Mouse (Mus musculus): ENCODE measurements around the gene Tnc.
"Not testable (repeated sequence)": the region's sequence is repeated elsewhere in the genome, so short reads cannot be mapped to it uniquely, and the experiment has no call there.

The Tnc gene

GRCm38 (mm10) chr4:63969891-63970290 is 76.9 kb downstream of the Tnc start:
- no peak for DNase-seq (ENCODE audit: extremely low spot score)

GRCm38 (mm10) chr4:63963410-63963809 is 83.4 kb downstream of the Tnc start:
- DNase-seq (ENCODE audit: extremely low spot score) = no peak

DNA sequence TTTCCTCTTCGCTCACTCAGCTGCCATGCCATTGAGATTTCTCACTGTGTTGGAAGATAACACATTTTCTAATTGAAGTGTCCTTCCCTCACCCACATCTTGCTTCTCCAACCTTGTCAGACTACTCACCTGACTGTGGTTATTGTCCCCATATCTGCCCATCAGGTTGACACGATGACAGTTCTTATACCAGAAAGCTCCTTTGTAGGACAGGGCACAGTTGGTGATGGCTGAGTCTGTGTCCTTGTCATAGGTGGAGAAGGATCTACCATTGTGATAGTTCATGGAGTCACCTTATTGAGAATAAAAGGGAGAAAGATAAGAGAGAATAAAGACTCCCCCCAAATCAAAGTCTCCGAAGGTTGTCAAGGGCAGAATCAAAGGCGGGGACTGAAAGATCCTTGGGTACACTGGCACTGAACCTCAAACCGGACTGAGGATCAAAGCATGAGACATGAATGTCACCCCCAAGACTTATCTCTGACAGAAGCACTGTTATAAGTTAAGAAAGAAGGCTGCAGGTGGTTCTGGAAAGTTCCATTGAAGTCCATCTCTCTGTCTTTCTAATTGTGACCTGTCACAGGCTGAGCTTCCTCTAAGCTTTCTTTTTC is 84.9 kb downstream of the Tnc start:
- no peak for DNase-seq (ENCODE audit: extremely low spot score)

DNA sequence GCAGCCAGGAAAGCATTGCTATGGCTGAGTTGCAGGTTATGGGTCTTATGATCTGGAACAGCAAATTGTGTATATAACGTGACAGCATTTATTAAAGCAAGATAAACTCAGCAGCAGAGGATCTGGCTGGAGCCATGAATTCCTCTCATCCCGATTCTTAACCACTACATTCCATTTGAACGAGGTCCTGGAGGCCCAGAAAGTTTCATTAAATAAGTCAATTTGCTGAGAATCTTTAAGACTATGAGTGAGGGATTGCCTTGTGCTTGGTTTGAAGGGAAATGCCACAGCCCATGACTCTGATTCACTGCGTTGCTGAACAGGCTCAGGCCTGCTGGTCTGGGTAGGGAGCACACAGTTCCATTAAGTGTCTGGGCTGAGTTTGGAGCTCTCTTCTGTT is 88.2 kb downstream of the Tnc start:
- no peak for DNase-seq (ENCODE audit: extremely low spot score)

GRCm38 (mm10) chr4:63950054-63950453 is 96.8 kb downstream of the Tnc start:
- no peak for DNase-seq (ENCODE audit: extremely low spot score)

GRCm38 (mm10) chr4:63948688-63949073 is 98.1 kb downstream of the Tnc start:
- not testable (repeated sequence) for DNase-seq (ENCODE audit: extremely low spot score)

DNA sequence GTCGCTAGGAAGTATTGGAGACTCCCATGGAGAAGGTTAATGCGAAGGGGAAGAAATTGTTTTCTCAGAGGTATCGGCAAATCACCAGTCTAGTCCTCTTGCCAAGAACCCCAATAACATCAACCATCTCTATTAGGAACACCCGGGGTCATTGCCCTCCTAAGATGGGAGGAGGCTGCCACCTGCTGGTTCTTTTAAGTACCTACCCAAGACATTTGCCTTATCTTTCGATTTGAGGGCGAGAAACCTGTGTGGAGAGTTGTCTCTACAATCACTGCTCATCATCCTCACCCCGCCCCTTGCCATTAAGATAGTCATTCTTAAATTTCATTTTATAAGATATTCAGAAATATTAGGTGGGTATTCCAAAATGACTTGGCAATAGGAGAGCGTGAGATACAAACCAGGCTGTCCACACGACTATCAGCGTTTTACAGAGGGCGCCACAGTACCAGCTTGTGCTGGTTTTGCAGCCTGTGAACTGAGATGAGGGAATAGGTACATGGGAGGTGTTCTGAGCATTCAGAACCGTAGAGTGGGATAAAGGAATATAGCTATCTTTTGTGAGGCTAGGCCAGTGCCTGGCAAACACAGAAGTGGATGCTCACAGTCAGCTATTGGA is 98.6 kb downstream of the Tnc start:
- DNase-seq (ENCODE audit: extremely low spot score) = peak; percentile 61

GRCm38 (mm10) chr4:63943813-63944212 is 103.0 kb downstream of the Tnc start:
- DNase-seq (ENCODE audit: extremely low spot score) = no peak

DNA sequence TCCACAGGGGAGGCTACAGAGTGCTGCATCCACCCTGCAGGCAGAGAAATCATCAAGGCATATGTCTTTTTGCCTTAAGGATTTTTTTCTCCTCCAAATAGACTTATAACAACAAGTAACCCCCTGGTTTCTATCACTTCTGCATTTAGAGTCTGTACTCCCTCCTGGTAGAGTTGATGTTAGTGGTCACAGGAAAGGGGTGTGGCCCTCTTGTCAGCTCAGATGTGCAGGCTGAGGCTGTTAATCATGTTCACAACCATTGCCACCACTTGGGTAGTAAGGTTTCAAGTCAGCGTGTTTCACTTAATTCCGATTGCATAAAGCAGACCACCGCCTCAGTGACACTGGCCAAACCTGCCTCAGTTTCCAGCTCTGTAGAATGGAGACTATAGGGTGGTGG is 103.9 kb downstream of the Tnc start:
- no peak for DNase-seq (ENCODE audit: extremely low spot score)

DNA sequence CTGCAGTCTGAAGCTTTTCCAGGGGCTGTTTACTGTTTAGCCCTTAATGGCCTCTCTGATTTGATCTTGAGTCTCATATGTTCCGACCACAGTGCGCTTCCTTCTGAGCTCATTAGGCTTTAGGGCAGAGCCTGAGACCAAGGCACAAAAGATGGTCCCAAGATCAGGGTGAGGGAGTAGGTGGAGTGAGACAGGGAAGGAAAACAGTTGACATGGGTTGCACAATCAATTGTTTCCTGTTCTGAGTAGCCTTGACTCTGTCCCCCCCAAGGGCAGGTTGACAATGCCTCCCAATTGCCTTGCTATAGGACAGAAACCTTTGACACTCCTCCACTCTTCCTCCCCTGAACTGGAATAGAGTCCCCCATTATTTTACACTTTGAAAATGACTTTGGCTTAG is 105.4 kb downstream of the Tnc start:
- no peak for DNase-seq (ENCODE audit: extremely low spot score)

GRCm38 (mm10) chr4:63939428-63939827 is 107.4 kb downstream of the Tnc start:
- no peak for DNase-seq (ENCODE audit: extremely low spot score)

GRCm38 (mm10) chr4:63935960-63936359 is 110.9 kb downstream of the Tnc start:
- no peak for DNase-seq (ENCODE audit: extremely low spot score)

GRCm38 (mm10) chr4:63935314-63935713 is 111.5 kb downstream of the Tnc start:
- DNase-seq (ENCODE audit: extremely low spot score) = no peak

DNA sequence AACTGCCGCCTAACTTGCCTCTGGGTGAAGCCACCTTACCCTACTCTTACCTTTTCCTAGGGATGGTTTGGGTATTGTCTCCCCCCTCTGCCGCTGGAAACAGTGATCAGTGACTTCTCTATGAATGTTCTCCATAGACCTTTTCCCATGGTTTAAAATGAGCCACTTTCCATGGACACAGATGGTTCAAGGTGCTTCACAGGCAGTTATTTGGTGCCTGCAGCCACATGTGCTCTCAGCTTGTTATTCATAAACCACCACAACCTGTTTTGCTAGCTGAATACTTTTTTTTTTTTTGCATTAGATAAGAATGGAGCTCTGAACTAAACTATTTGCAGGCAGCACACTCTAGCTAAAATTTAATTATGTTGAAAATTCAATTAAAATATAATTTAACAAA is 116.0 kb downstream of the Tnc start:
- no peak for DNase-seq (ENCODE audit: extremely low spot score)

GRCm38 (mm10) chr4:63929490-63929889 is 117.3 kb downstream of the Tnc start:
- no peak for DNase-seq (ENCODE audit: extremely low spot score)

GRCm38 (mm10) chr4:63928192-63928591 is 118.6 kb downstream of the Tnc start:
- DNase-seq (ENCODE audit: extremely low spot score) = no peak

DNA sequence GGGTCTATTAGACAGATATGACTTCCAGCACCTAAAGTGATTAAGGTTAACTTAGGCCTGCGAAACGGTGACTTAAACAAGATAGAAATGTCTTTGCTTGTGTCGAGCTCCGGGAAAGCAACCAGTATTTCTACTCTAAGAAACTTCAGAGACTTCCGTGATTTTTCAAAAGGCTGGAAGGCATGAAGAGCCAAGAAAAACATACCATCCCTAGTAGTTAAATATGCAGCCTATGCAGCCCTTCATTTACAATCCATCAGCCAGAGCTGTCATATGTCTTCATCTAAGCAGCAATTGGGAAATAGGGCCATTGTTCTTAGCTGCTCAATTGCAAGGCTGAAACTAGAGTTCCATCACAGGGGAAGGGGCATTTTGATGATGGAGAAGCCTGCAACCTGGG is 129.6 kb downstream of the Tnc start:
- no peak for DNase-seq (ENCODE audit: extremely low spot score)

GRCm38 (mm10) chr4:63916753-63917152 is 130.1 kb downstream of the Tnc start:
- no peak for DNase-seq (ENCODE audit: extremely low spot score)

DNA sequence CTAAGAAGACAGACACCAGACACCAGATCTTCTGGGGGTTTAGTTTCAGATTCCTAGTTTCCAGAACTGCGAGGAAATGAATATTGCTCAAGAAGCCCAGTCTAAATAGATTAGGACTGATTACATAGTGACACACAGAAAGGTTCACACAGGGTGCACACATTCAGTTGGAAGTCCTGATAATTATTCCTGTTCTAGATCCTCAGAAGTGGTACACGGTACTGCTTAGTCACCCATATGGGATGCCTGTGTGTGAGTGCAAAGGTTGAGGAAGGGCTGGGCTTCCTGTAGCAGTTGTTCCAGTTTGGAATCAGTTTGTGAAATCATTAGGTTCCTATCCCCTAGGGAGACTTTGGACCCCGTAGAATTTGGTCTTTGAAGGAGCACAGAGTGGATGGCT is 130.5 kb downstream of the Tnc start:
- no peak for DNase-seq (ENCODE audit: extremely low spot score)

All from embryo, embryonic 9.5 days (tissue).